Mouse (Mus musculus): ENCODE measurements at regions not wholly inside any gene's neighbourhood (a gene's known extent, or its start where the extent isn't known, plus 50 kb on each side); places are given as distances from the start of the nearest gene placed in this dataset.

DNA sequence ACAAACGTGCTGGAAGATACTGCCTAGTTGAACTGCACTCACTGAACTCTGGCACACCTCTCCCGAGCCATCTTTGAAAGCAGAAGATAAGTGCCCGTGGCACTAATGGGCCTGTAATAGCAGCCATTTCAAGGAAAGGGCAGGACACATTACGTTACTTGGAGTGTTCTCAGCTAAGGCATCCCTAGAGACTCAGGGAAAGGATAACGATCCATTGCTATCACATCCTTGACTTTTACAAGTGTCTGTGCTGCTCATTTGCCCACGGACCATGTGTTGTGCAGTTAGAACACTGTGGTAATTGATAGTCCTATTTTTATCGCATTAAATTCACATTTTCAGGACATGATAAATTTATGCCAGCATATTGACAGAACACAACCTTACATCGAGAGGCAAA is 79.7 kb upstream of the Bank1 start:
- TF ChIP-seq CTCF (IDR thresholded peaks at IDR 0.05; ENCODE audit: low read depth) (no peak), EP300 (optimal IDR thresholded peaks at IDR 0.05) (no peak)

Data from stomach, postnatal 0 days (tissue).